Mouse (Mus musculus): ENCODE measurements around the gene Prickle1. TPM values are rescaled to one million over a fixed set of nuclear protein-coding genes. Genes with fewer than 3 reads are reported as not detected.

Gene Prickle1
- total RNA-seq, 2 experiments from 2014 or later, result 17.2 to 18.7 TPM

GRCm38 (mm10) chr15:93555719-93556118 lies 40.0 kb downstream of the Prickle1 start:
- no peak for DNase-seq
- intact Hi-C loops (cut with DNase I), result loop anchor here (2.0 kb wide), 1 partner anchor 17 kb away; no protein-coding TSS in a partner anchor

DNA sequence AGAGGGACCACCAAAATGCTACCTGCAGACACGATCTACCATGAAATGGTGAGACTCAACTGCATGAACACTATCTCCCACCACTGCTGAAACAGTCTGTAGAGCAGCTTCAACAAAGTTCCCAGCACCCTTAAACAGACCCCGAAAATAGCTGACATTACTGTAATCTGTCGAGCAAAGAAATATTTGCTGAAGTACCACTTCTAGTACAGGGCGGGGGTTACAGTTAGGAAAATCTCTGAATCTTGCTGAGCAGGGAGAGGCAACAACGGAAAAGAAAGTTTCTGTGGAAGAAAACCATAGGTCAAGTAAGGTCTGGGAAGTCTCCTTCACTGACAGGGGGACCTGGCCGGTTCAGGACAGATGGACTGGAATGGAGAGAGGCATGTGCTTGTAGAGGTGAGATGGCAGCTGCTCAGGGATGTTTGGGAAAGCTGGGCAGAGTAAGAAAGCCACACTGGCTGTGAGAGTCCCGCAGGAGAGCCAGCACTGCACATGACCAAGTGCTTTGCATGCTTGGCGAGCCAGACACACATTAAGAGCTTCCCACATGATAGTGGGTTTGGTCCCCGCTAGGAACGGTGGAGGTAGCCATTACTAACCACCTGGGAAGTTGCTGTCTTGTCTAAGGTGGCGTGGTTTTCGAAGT lies 41.4 kb downstream of the Prickle1 start:
- DNase-seq, result no peak
- intact Hi-C loops (cut with DNase I), result loop anchor here (2.0 kb wide), 1 partner anchor 16 kb away; no protein-coding TSS in a partner anchor

- peak; percentile 28 to 50 for DNase-seq
Measured at GRCm38 (mm10) chr15:93552169-93552568, 43.5 kb downstream of the Prickle1 start.

DNA sequence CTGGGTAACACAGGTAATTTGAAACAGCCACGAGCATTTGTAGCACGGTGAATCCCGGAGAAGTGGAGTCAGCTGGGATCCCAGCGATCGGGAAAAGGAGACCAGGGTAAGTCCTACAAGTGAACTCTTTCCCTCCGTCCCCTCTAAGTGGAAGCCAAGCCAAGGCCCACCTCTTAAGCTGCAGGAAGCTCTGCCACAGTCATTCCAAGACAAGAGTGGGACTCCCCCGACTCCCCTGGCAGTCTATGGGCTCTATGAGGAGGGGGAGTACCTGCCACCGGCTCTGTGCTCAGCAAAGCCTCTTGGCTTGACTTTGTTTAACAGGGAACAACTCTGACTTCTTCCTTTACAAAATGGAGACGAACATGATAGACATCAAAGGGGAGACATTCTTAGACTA lies 47.4 kb downstream of the Prickle1 start:
- DNase-seq, result no peak
- intact Hi-C loops (cut with DNase I), result no loop called here

More at GRCm38 (mm10) chr15:93552169-93552568, 43.5 kb downstream of the Prickle1 start:
- intact Hi-C loops (cut with DNase I), result no loop called here

DNA sequence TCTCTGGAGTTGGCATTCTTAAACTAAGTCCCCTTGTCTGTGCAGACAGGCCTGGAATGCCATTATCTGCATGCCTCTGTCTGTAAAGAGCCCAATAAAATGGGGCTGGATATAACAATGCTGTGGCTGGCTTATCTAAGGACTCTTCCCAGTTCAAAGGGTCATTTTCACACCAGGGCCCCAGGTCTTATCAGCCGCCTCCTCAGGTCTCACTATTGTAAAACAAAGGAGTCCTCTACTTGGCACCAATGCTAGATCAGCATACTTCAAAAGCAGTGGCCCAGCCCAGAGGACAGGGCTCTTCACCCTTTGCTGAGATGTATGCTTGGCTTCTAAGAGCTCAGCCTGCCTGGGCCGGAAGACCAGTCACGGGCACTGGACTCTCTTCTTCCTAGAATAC lies 56.3 kb downstream of the Prickle1 start:
- intact Hi-C loops (cut with DNase I), result loop anchor here (2.0 kb wide), 2 partner anchors 15 to 21 kb away; no protein-coding TSS in a partner anchor
- DNase-seq, result no peak

GRCm38 (mm10) chr15:93538551-93539205 lies 57.0 kb downstream of the Prickle1 start:
- DNase-seq, result no peak
- intact Hi-C loops (cut with DNase I), result loop anchor here (2.0 kb wide), 2 partner anchors 16 to 20 kb away; no protein-coding TSS in a partner anchor

GRCm38 (mm10) chr15:93537745-93538144 lies 57.9 kb downstream of the Prickle1 start:
- intact Hi-C loops (cut with DNase I), result loop anchor here (2.0 kb wide), 2 partner anchors 17 to 19 kb away; no protein-coding TSS in a partner anchor
- no peak for DNase-seq

GRCm38 (mm10) chr15:93536191-93536590 lies 59.5 kb downstream of the Prickle1 start:
- DNase-seq, result no peak
- intact Hi-C loops (cut with DNase I), result no loop called here

GRCm38 (mm10) chr15:93530703-93531032 lies 65.0 kb downstream of the Prickle1 start:
- DNase-seq, result no peak
- intact Hi-C loops (cut with DNase I), result no loop called here

GRCm38 (mm10) chr15:93529831-93530702 lies 65.6 kb downstream of the Prickle1 start:
- intact Hi-C loops (cut with DNase I), result loop anchor here (10.0 kb wide), 1 partner anchor 165 kb away; no protein-coding TSS in a partner anchor
- DNase-seq, result no peak

GRCm38 (mm10) chr15:93525305-93525917 lies 70.3 kb downstream of the Prickle1 start:
- DNase-seq, result no peak
- intact Hi-C loops (cut with DNase I), result loop anchor here (10.0 kb wide), 1 partner anchor 169 kb away; no protein-coding TSS in a partner anchor

GRCm38 (mm10) chr15:93521787-93522180 lies 73.9 kb downstream of the Prickle1 start:
- DNase-seq, result no peak
- intact Hi-C loops (cut with DNase I), result loop anchor here (10.0 kb wide), 1 partner anchor 173 kb away; no protein-coding TSS in a partner anchor

GRCm38 (mm10) chr15:93521088-93521786 lies 74.5 kb downstream of the Prickle1 start:
- intact Hi-C loops (cut with DNase I), result loop anchor here (10.0 kb wide), 1 partner anchor 174 kb away; no protein-coding TSS in a partner anchor
- DNase-seq, result no peak

DNA sequence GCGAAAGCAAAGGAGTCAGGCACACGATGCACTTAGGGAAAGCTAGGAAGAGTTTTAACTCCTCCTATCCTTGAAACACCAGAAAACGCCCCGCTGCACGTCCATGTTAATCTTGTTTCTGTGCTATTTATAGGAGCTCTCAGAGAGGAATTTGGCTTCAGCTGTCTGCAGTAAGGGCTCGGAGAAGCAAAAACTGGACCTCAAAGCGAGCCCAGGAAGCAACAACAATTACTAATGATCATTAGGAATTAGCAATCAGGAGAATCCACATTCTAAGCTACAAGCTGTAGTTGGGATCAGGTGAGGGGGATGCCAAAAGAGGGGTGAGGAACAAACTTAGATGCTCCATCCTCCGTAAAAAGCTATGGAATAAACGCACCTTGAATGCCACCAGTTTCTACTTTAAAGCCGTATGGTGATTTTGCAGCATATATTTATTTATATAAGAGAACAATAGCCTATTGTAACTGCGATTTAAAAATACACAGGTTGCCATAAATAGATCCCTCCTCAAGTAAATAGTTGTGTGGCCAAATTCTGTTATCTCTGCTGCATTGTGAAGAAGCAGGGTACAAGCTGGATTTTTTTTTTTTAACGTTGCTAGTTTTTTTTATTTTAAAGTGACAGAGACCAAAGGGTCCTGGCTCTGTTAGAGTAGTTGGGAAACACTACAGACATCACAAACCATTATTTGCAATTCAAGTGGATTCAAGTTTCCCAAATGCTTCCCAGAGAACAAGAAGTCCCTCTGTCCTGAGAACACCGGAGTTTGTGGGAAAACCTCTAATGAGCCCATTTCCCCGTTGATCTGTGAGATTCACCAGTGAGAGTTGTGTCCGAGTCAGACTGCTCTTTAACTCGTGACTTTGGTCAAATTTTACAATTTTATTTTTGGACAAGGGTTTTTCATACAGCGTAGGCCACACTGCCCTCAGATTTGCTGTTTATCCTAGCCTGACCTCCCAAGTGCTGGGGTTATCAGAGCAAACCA lies 75.6 kb downstream of the Prickle1 start:
- intact Hi-C loops (cut with DNase I), result loop anchor here (1.0 to 10.0 kb wide), 6 partner anchors 19 to 693 kb away; partner anchors contain the start of gene Yaf2
- DNase-seq, result peak in 1 of 2 experiments; percentile 47

DNA sequence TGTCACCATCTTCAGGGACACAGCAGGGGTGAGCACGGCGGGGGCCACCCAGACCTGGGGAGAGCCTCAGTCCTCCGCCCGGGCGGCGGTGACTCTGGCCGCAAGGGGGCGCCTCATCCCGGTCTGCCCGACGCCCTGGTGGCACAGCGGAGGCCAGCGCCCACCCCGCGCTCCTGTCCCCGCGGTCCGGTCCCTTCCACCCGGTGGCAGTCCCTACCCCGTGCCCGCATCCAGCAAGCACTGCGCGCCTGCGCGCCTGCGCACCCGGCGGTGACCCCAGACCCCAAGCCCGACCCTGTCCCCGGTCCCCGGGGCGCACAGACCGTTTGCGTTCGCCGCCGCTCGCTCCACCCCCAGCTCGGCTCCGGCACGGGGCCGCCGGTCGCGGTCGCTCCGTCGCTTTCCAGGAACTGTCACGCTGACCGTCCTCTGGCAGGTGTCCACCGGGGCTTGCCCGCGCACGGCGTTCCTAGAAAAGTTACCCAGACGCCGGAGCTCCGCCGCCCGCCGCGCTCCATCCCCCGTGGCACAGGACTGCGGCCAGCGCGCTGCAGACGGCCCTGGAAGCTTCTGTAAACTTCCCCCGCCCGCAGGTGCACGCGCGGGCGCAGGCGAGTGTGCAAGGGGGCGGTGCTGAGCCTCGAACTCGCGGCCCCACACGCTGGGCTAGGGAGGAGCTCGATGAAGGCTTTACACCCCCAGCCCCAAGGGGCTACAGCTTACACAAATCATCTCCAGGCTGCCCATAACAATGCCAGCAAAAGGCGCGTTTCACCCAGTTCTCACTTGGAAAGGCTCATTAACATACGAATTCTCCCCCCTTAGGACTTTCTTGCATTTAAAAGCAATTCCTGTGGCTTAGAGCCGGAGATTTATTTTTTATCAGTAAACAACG lies 76.5 kb downstream of the Prickle1 start:
- peak; percentile 92 to 94 for DNase-seq
- intact Hi-C loops (cut with DNase I), result loop anchor here (1.0 to 5.0 kb wide), 5 partner anchors 20 to 694 kb away; partner anchors contain the start of gene Yaf2

DNA sequence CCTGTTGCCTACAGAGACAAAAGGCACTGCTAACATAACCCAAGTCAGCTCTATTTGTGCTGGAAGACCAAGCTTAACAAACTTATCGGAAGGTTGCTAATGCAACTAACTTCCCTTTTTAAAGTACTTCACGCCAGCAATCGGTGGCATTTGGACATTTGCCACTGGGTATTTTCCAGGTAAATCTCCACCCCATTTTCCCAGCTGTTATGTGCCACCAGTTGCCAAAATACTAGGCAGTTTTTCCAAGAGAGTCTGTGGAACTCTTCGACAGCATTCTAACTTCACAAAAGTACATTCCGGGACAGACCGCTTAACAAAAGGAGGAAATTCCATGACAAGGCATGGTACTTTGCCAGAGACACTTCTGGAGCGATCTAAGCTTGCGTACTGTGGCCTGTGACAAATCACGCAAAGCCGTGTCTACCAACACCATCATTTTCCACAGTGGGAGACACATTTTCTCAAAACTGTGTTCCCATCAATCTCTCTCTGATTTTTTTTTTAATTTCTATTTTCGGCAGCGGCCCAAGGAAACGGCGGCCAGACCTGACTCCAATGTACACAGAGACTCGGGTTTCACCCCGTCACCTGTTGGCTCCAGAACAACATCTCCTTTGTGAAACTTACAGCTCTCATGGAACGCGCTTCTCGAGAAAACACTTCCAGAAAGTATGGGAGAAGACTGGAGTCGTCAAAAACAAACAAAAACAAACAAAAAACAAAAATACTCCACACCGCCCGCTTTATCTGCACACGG lies 77.4 kb downstream of the Prickle1 start:
- DNase-seq, result peak; percentile 51 to 60
- intact Hi-C loops (cut with DNase I), result loop anchor here (2.0 to 5.0 kb wide), 4 partner anchors 20 to 694 kb away; partner anchors contain the start of gene Yaf2

All from heart, postnatal 36 days (tissue).